Mouse (Mus musculus) bone marrow, adult 2 months (tissue): ENCODE results near the gene Sap30.

ENCODE experiments used
- CTCF ChIP-seq: fragments of 200-500 bp; IDR thresholded peaks from 2 replicates; pipeline ENCODE4 v1.5.1; 2011; ENCODE audit warnings: low read length, control low read depth; ENCODE audit not compliant: control insufficient read depth, insufficient read depth
- POLR2A ChIP-seq: fragments of 200-500 bp; IDR thresholded peaks from 2 replicates; pipeline ENCODE4 v1.6.1; 2011; ENCODE audit warnings: low read depth, mild to moderate bottlenecking, control low read depth, low read length, borderline replicate concordance; ENCODE audit not compliant: control insufficient read depth

DNA sequence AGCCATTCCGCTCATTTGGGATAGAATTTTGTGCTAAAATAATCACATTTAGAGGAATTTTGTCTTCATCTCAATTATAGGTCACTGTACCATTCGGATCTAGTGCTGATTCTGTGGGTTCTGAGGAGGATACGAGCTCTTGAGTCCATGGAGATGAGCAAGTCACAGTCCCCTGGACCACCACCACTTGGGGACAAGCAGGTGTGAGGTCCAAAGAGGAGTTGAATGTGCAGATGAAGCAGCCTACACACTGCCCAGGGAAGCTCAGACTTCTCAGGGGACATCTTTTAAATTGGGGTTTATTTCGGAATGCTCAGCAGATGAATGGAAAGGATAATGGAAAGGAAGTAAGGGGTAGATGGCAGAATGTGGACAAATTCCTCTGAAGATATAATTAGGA lies 45.4 kb upstream of the Sap30 start:
- TF ChIP-seq CTCF (no peak), POLR2A (no peak)
